Mouse (Mus musculus) layer of hippocampus, adult 8-10 months (tissue): ENCODE results near the gene Prps1. TPM values are rescaled to one million over a fixed set of nuclear protein-coding genes. Genes with fewer than 3 reads are reported as not detected.
"Not testable (repeated sequence)": the region's sequence is repeated elsewhere in the genome, so short reads cannot be mapped to it uniquely, and the experiment has no call there.

Experiments
- DNase-seq, 2 experiments: peaks; one replicate each; pipeline ENCODE4 v3.0.0; 2022; ENCODE audit warnings: low spot score in 2 of 2
- total RNA-seq, 4 experiments: library from RNA; stranded (reverse); gene quantifications; 2 replicates each; pipeline ENCODE4 v1.2.4; 2022

Gene Prps1
- total RNA-seq, 4 experiments from 2014 or later, result 67.9 to 77.7 (median 73.4) TPM

- no peak for DNase-seq
These were observed 43.9 kb downstream of the Prps1 start for GRCm38 (mm10) chrX:140500306-140500705.

- no peak for DNase-seq
These were observed 45.2 kb downstream of the Prps1 start for GRCm38 (mm10) chrX:140501401-140502301.

GRCm38 (mm10) chrX:140503905-140504304 is 47.5 kb downstream of the Prps1 start:
- DNase-seq, result peak in 1 of 2 experiments; percentile 20

GRCm38 (mm10) chrX:140505497-140506238 is 49.3 kb downstream of the Prps1 start:
- DNase-seq, result no peak

GRCm38 (mm10) chrX:140506436-140507180 is 50.2 kb downstream of the Prps1 start:
- DNase-seq, result no peak

GRCm38 (mm10) chrX:140507377-140507776 is 51.0 kb downstream of the Prps1 start:
- DNase-seq, result no peak

- DNase-seq, result not testable (repeated sequence)
These were observed 52.4 kb downstream of the Prps1 start for GRCm38 (mm10) chrX:140508791-140509190.

- DNase-seq, result no peak
These were observed 53.4 kb downstream of the Prps1 start for GRCm38 (mm10) chrX:140509817-140510216.

GRCm38 (mm10) chrX:140510696-140511429 is 54.5 kb downstream of the Prps1 start:
- DNase-seq, result peak; percentile 31 to 52

GRCm38 (mm10) chrX:140511687-140512651 is 55.6 kb downstream of the Prps1 start:
- no peak for DNase-seq

GRCm38 (mm10) chrX:140513379-140513778 is 57.0 kb downstream of the Prps1 start:
- DNase-seq, result no peak

- DNase-seq, result no peak
These were observed 61.9 kb downstream of the Prps1 start for GRCm38 (mm10) chrX:140518351-140518750.

- peak; percentile 76 to 83 for DNase-seq
These were observed 64.0 kb downstream of the Prps1 start for GRCm38 (mm10) chrX:140520146-140521102.

GRCm38 (mm10) chrX:140522071-140522765 is 65.8 kb downstream of the Prps1 start:
- DNase-seq, result no peak

GRCm38 (mm10) chrX:140524231-140524630 is 67.8 kb downstream of the Prps1 start:
- no peak for DNase-seq
